Mouse (Mus musculus): Measurements from ENCODE around the gene Spata46. TPM values are rescaled to one million over a fixed set of nuclear protein-coding genes. Genes with fewer than 3 reads are reported as not detected.

The Spata46 gene
- total RNA-seq (2012; rRNA removed), result not detected in 2 replicates

- in situ Hi-C loops (cut with MboI; ENCODE audit: low sequenced_read_pairs in 2 of 2, unreplicated experiment in 2 of 2), result no loop called here
- H3K36me3 ChIP-seq (ENCODE audit: control insufficient read depth, insufficient read depth, low read length, poor library complexity, severe bottlenecking), result no peaks in the 10 kb centered on the region
- no peaks in the 10 kb centered on the region for H3K9me3 ChIP-seq (ENCODE audit: control insufficient read depth, insufficient read depth, low read depth, low read length)
- H3K9ac ChIP-seq (ENCODE audit: insufficient read depth, low read depth, low read length, poor library complexity, severe bottlenecking), result no peak within 1 kb of the TSS
- no peak within 1 kb of the TSS for H3K27ac ChIP-seq (ENCODE audit: insufficient read depth, low read depth, low read length, poor library complexity, severe bottlenecking)
- TF ChIP-seq MAFK (IDR thresholded peaks at IDR 0.05; ENCODE audit: insufficient read depth, low read depth, low read length), result no peak
- TF ChIP-seq ZNF384 (IDR thresholded peaks at IDR 0.05; ENCODE audit: low read depth, low read length), result no peak
- TF ChIP-seq HCFC1 (IDR thresholded peaks at IDR 0.05; ENCODE audit: borderline replicate concordance, insufficient read depth, low read length), result no peak
- TF ChIP-seq CHD2 (IDR thresholded peaks at IDR 0.05; ENCODE audit: low read depth, low read length), result no peak
- TF ChIP-seq ZC3H11A (IDR thresholded peaks at IDR 0.05; ENCODE audit: borderline replicate concordance, low read depth, low read length), result no peak
- no peak for DNase-seq (ENCODE audit: low read depth, low spot score)
- no peak within 1 kb of the TSS for H3K4me3 ChIP-seq (ENCODE audit: insufficient read depth in 1 of 2, low read depth in 1 of 2, low read length in 2 of 2, poor library complexity in 1 of 2, severe bottlenecking in 1 of 2)
- no peaks in the 10 kb centered on the region for H3K4me1 ChIP-seq (ENCODE audit: control insufficient read depth in 2 of 2, insufficient read depth in 2 of 2, low read length in 2 of 2, poor library complexity in 1 of 2)
Observed at GRCm38 (mm10) chr1:170308503-170308902, at the start of gene Spata46. Gene Spata46, plus strand, starts transcription at chr1:170308803.

GRCm38 (mm10) chr1:170270281-170270680 is 38.3 kb upstream of the Spata46 start:
- in situ Hi-C loops (cut with MboI; ENCODE audit: low sequenced_read_pairs in 2 of 2, unreplicated experiment in 2 of 2), result no loop called here
- Histone ChIP-seq H3K9ac (ENCODE audit: insufficient read depth, low read depth, low read length, poor library complexity, severe bottlenecking) (no peak overlapping the region), H3K4me3 (ENCODE audit: insufficient read depth in 1 of 2, low read depth in 1 of 2, low read length in 2 of 2, poor library complexity in 1 of 2, severe bottlenecking in 1 of 2) (no peak overlapping the region), H3K4me1 (ENCODE audit: control insufficient read depth in 2 of 2, insufficient read depth in 2 of 2, low read length in 2 of 2, poor library complexity in 1 of 2) (no peaks in the 10 kb centered on the region), H3K36me3 (ENCODE audit: control insufficient read depth, insufficient read depth, low read length, poor library complexity, severe bottlenecking) (no peaks in the 10 kb centered on the region), H3K27ac (ENCODE audit: insufficient read depth, low read depth, low read length, poor library complexity, severe bottlenecking) (no peak overlapping the region), H3K9me3 (ENCODE audit: control insufficient read depth, insufficient read depth, low read depth, low read length) (no peaks in the 10 kb centered on the region)
- TF ChIP-seq MAFK (IDR thresholded peaks at IDR 0.05; ENCODE audit: insufficient read depth, low read depth, low read length), result no peak
- TF ChIP-seq CHD2 (IDR thresholded peaks at IDR 0.05; ENCODE audit: low read depth, low read length), result no peak
- DNase-seq (ENCODE audit: low read depth, low spot score), result no peak

DNA sequence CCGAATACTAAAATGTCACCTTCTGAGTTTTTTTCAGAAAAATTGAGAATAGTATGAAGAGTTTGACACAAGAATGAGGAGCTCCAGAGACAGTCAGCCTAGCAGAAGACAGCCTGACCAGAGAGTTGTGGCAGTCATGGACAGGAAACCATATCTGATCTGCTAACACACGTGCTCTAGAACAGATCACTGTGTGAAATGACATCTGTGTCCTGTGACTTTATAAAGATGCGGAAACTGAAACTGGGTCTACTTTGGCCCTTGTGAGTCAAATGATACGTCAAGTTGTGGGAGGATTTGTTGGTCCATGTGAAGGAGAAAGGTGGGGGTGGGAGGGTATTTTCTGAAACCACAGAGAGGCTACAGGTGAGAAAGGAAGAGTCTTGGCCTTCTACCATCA is 37.9 kb upstream of the Spata46 start:
- TF ChIP-seq ZNF384 (IDR thresholded peaks at IDR 0.05; ENCODE audit: low read depth, low read length) (no peak), ZC3H11A (IDR thresholded peaks at IDR 0.05; ENCODE audit: borderline replicate concordance, low read depth, low read length) (no peak), CHD2 (IDR thresholded peaks at IDR 0.05; ENCODE audit: low read depth, low read length) (no peak), MAFK (IDR thresholded peaks at IDR 0.05; ENCODE audit: insufficient read depth, low read depth, low read length) (no peak), HCFC1 (IDR thresholded peaks at IDR 0.05; ENCODE audit: borderline replicate concordance, insufficient read depth, low read length) (no peak)
- H3K36me3 ChIP-seq (ENCODE audit: control insufficient read depth, insufficient read depth, low read length, poor library complexity, severe bottlenecking), result no peaks in the 10 kb centered on the region
- in situ Hi-C loops (cut with MboI; ENCODE audit: low sequenced_read_pairs in 2 of 2, unreplicated experiment in 2 of 2), result no loop called here
- DNase-seq (ENCODE audit: low read depth, low spot score), result no peak
- H3K9me3 ChIP-seq (ENCODE audit: control insufficient read depth, insufficient read depth, low read depth, low read length), result no peaks in the 10 kb centered on the region
- H3K4me1 ChIP-seq (ENCODE audit: control insufficient read depth in 2 of 2, insufficient read depth in 2 of 2, low read length in 2 of 2, poor library complexity in 1 of 2), result no peaks in the 10 kb centered on the region
- no peak overlapping the region for H3K4me3 ChIP-seq (ENCODE audit: insufficient read depth in 1 of 2, low read depth in 1 of 2, low read length in 2 of 2, poor library complexity in 1 of 2, severe bottlenecking in 1 of 2)
- H3K27ac ChIP-seq (ENCODE audit: insufficient read depth, low read depth, low read length, poor library complexity, severe bottlenecking), result no peak overlapping the region
- no peak overlapping the region for H3K9ac ChIP-seq (ENCODE audit: insufficient read depth, low read depth, low read length, poor library complexity, severe bottlenecking)

GRCm38 (mm10) chr1:170273252-170273651 is 35.4 kb upstream of the Spata46 start:
- no peak overlapping the region for H3K27ac ChIP-seq (ENCODE audit: insufficient read depth, low read depth, low read length, poor library complexity, severe bottlenecking)
- DNase-seq (ENCODE audit: low read depth, low spot score), result no peak
- TF ChIP-seq ZNF384 (IDR thresholded peaks at IDR 0.05; ENCODE audit: low read depth, low read length) (no peak), CHD2 (IDR thresholded peaks at IDR 0.05; ENCODE audit: low read depth, low read length) (no peak), HCFC1 (IDR thresholded peaks at IDR 0.05; ENCODE audit: borderline replicate concordance, insufficient read depth, low read length) (no peak), MAFK (IDR thresholded peaks at IDR 0.05; ENCODE audit: insufficient read depth, low read depth, low read length) (no peak), ZC3H11A (IDR thresholded peaks at IDR 0.05; ENCODE audit: borderline replicate concordance, low read depth, low read length) (no peak)
- H3K9ac ChIP-seq (ENCODE audit: insufficient read depth, low read depth, low read length, poor library complexity, severe bottlenecking), result no peak overlapping the region
- in situ Hi-C loops (cut with MboI; ENCODE audit: low sequenced_read_pairs in 2 of 2, unreplicated experiment in 2 of 2), result no loop called here
- H3K4me3 ChIP-seq (ENCODE audit: insufficient read depth in 1 of 2, low read depth in 1 of 2, low read length in 2 of 2, poor library complexity in 1 of 2, severe bottlenecking in 1 of 2), result no peak overlapping the region
- no peaks in the 10 kb centered on the region for H3K9me3 ChIP-seq (ENCODE audit: control insufficient read depth, insufficient read depth, low read depth, low read length)
- H3K4me1 ChIP-seq (ENCODE audit: control insufficient read depth in 2 of 2, insufficient read depth in 2 of 2, low read length in 2 of 2, poor library complexity in 1 of 2), result no peaks in the 10 kb centered on the region
- no peaks in the 10 kb centered on the region for H3K36me3 ChIP-seq (ENCODE audit: control insufficient read depth, insufficient read depth, low read length, poor library complexity, severe bottlenecking)

DNA sequence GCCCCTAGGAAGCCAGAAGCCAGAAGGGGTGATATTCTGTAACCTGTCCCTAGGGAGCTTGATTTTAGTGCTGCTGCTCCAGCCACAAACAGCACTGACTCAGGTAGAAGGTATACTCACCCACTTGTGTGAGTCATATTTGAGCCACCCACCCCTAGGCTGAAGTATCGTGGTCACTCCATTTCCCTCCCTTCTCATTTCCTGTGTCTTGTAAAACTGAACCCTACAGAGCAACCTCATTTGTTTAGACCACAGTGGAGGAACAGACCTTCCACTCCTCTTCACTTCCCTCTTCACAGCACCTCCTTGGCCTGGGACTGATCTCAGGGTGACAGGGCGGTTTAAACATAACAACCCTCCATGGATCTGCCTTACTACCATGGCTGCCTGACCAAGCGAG is 31.6 kb upstream of the Spata46 start, which contains the start of gene Sh2d1b1:
Gene Sh2d1b1 (plus strand): TSS at position 305 of the 400 bp plus-strand sequence.
- no peak for TF ChIP-seq ZC3H11A (IDR thresholded peaks at IDR 0.05; ENCODE audit: borderline replicate concordance, low read depth, low read length)
- TF ChIP-seq MAFK (IDR thresholded peaks at IDR 0.05; ENCODE audit: insufficient read depth, low read depth, low read length), result no peak
- no peak for TF ChIP-seq ZNF384 (IDR thresholded peaks at IDR 0.05; ENCODE audit: low read depth, low read length)
- TF ChIP-seq CHD2 (IDR thresholded peaks at IDR 0.05; ENCODE audit: low read depth, low read length), result no peak
- TF ChIP-seq HCFC1 (IDR thresholded peaks at IDR 0.05; ENCODE audit: borderline replicate concordance, insufficient read depth, low read length), result no peak
- Histone ChIP-seq H3K36me3 (ENCODE audit: control insufficient read depth, insufficient read depth, low read length, poor library complexity, severe bottlenecking) (no peaks in the 10 kb centered on the region), H3K27ac (ENCODE audit: insufficient read depth, low read depth, low read length, poor library complexity, severe bottlenecking) (no peak within 1 kb of the TSS), H3K4me3 (ENCODE audit: insufficient read depth in 1 of 2, low read depth in 1 of 2, low read length in 2 of 2, poor library complexity in 1 of 2, severe bottlenecking in 1 of 2) (no peak within 1 kb of the TSS), H3K9me3 (ENCODE audit: control insufficient read depth, insufficient read depth, low read depth, low read length) (no peaks in the 10 kb centered on the region), H3K4me1 (ENCODE audit: control insufficient read depth in 2 of 2, insufficient read depth in 2 of 2, low read length in 2 of 2, poor library complexity in 1 of 2) (no peaks in the 10 kb centered on the region), H3K9ac (ENCODE audit: insufficient read depth, low read depth, low read length, poor library complexity, severe bottlenecking) (no peak within 1 kb of the TSS)
- DNase-seq (ENCODE audit: low read depth, low spot score), result no peak
- in situ Hi-C loops (cut with MboI; ENCODE audit: low sequenced_read_pairs in 2 of 2, unreplicated experiment in 2 of 2), result loop anchor here in 1 of 2 experiments (25.0 kb wide), 1 partner anchor 335 kb away; no protein-coding TSS in a partner anchor

Data from ES-E14 (cell line).